Mouse (Mus musculus) midbrain, embryonic 16.5 days (tissue): Measurements from ENCODE around the gene 4930412O13Rik. TPM values are rescaled to one million over a fixed set of nuclear protein-coding genes. Genes with fewer than 3 reads are reported as not detected.
A peak's percentile ranks its signal among the peaks of the same experiment; 100 is the strongest.

ENCODE experiments used
- ATAC-seq: fragments of 200-750 bp; cut with Nextera tagmentation; 2 replicates; pipeline ENCODE4 v1.8.0; 2017; ENCODE audit warnings: moderate TSS enrichment
- H3K27ac ChIP-seq: fragments of 300-500 bp; sonication (generic); 2 replicates; pipeline ENCODE4 v1.5.1; 2014; ENCODE audit warnings: mild to moderate bottlenecking, low read length, mixed read lengths
- H3K27me3 ChIP-seq: fragments of 300-500 bp; sonication (generic); 2 replicates; pipeline ENCODE4 v1.6.1; 2014; ENCODE audit warnings: low read depth, low read length, mixed read lengths; ENCODE audit not compliant: control insufficient read depth, insufficient read depth
- H3K36me3 ChIP-seq: fragments of 300-500 bp; sonication (generic); 2 replicates; pipeline ENCODE4 v1.6.1; 2014; ENCODE audit warnings: mild to moderate bottlenecking, low read length, moderate library complexity, mixed read lengths; ENCODE audit not compliant: control insufficient read depth, insufficient read depth
- H3K4me1 ChIP-seq: fragments of 300-500 bp; sonication (generic); 2 replicates; pipeline ENCODE4 v1.6.1; 2014; ENCODE audit warnings: mild to moderate bottlenecking, low read length, mixed read lengths; ENCODE audit not compliant: control insufficient read depth, insufficient read depth
- H3K4me2 ChIP-seq: fragments of 300-500 bp; sonication (generic); 2 replicates; pipeline ENCODE4 v1.6.1; 2014; ENCODE audit warnings: mild to moderate bottlenecking, low read length, mixed read lengths
- H3K4me3 ChIP-seq: fragments of 300-500 bp; sonication (generic); 2 replicates; pipeline ENCODE4 v1.5.1; 2014; ENCODE audit warnings: low read depth, mild to moderate bottlenecking, low read length, moderate library complexity, mixed read lengths
- H3K9ac ChIP-seq: fragments of 300-500 bp; sonication (generic); 2 replicates; pipeline ENCODE4 v1.6.1; 2014; ENCODE audit warnings: low read depth, low read length, mixed read lengths
- H3K9me3 ChIP-seq: fragments of 300-500 bp; sonication (generic); replicated peaks from 2 replicates; pipeline ENCODE4 v1.6.1; 2014; ENCODE audit warnings: mild to moderate bottlenecking, low read length, mixed read lengths; ENCODE audit not compliant: control insufficient read depth, poor library complexity, severe bottlenecking
- WGBS: fragments of 180-500 bp; shearing (Covaris S2); extraction: QIAGEN DNeasy Blood & Tissue Kit; methylation state at CpG from one replicate; pipeline ENCODE4 v1.1.7; 2014; 5-methylcytosine and 5-hydroxymethylcytosine counted together
- polyA plus RNA-seq: library from polyadenylated mRNA; unstranded; fragments of >200 nt; fragmentation: Nextera tagmentation; extraction: Ambion mirVana; gene quantifications from 2 replicates; pipeline ENCODE4 v1.2.1, GENCODE M21; 2015

4930412O13Rik gene
- polyA plus RNA-seq, 1 experiment from 2014 or later, result 1.6 TPM

DNA sequence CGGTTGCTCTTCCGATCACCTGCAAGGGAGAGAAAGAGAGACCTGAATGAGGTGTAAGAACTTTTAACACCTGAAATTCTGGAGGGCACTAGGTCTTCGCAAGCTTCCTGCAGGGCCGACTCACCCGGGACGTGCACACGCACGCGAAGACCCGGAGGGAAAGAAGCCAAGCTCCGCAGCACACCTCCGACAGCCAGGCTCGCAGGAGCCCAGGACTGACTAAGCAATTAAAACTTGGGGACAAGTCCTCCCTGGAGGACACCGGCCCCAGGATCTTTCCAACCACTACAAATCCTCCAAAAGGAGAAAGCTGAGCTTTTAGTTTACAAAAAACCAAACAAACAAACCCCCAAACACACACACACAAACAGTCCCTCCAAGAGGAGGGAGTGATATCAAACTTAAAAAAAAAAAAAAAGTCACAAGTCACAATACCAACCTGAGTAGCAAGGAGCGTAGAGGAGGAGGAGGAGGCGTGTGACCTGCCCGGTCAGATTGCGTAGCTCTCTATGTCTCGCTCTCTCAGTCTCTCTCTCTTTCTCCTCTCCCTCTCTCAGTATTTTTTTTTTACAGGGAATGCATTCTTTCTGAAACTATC is 3.0 kb upstream of the 4930412O13Rik start:
- no peak for ATAC-seq
- peak overlapping the region; percentile 67 for H3K9ac ChIP-seq
- peaks cover 17% of the 10 kb centered on the region; the same call in 1 of the 2 replicates for H3K4me1 ChIP-seq
- peak overlapping the region; percentile 68 for H3K4me2 ChIP-seq
- WGBS, result under 1% methylated on average over 19 of the region's 19 CpGs
- H3K27me3 ChIP-seq, result peaks cover 18% of the 10 kb centered on the region
- H3K36me3 ChIP-seq, result no peaks in the 10 kb centered on the region
- H3K4me3 ChIP-seq, result peak overlapping the region; percentile 47
- H3K27ac ChIP-seq, result peak overlapping the region; percentile 81
- no peaks in the 10 kb centered on the region for H3K9me3 ChIP-seq

DNA sequence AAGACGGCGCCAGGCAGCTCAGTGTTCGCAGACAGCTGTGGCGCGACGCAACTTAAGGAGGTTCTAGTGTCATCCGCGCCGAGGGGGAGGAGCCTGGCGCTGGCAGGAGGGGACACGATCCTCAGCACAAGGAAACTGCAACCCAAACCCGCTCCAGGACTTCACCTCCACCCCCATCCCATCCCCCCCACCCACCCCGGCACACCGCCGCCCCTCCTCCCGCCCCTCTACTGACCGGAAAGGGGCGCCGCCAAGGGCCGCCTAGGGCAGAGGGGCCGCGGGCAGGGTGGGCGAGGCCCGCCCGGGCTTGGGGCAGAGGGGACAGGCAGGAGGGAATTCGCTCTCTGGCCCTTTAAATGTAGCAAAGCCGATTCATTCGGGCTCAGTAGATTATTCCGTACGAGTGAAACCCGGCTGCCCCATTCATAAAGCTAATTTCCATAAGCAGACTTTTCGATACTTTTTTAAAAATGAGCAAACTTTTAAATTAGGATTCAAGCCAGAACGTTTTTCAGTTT is 2.4 kb upstream of the 4930412O13Rik start:
- Histone ChIP-seq H3K4me3 (peak overlapping the region; percentile 47), H3K27ac (peak overlapping the region; percentile 81), H3K9me3 (no peaks in the 10 kb centered on the region), H3K9ac (peak overlapping the region; percentile 67), H3K36me3 (no peaks in the 10 kb centered on the region), H3K4me2 (peak overlapping the region; percentile 68), H3K27me3 (peaks cover 15% of the 10 kb centered on the region), H3K4me1 (peaks cover 17% of the 10 kb centered on the region; the same call in 1 of the 2 replicates)
- WGBS, result under 1% methylated on average over 31 of the region's 33 CpGs
- ATAC-seq, result peak; percentile 27; the same call in 1 of the 2 replicates

DNA sequence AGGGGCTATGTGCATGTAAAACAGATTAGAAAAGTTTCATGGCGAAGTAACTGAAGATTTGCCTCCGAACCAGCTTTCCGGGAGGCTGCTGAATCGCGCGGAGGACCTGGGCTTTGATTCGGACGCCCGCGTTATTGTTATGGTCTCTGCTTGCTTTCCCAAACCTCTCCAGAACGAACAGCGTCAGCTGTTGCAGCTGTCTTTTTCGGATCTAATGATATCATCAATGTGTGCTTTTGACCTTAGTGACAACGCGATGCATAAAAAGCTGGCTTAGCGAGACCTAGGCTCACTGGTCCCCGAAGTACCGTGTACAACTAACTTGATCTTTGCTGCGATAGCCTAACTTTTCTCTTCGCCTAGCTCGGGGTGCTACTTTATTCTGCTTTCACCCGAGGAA is 2.0 kb upstream of the 4930412O13Rik start:
- Histone ChIP-seq H3K27ac (peak overlapping the region; percentile 81), H3K4me3 (peak overlapping the region; percentile 47), H3K4me2 (peak overlapping the region; percentile 68), H3K36me3 (no peaks in the 10 kb centered on the region), H3K27me3 (peaks cover 13% of the 10 kb centered on the region), H3K4me1 (peaks cover 17% of the 10 kb centered on the region; the same call in 1 of the 2 replicates), H3K9me3 (no peaks in the 10 kb centered on the region), H3K9ac (0 out of 2 replicates have a peak overlapping the region, but pooled peaks have one; percentile 38)
- peak; percentile 2; the same call in 1 of the 2 replicates for ATAC-seq
- under 1% methylated on average over 22 of the region's 22 CpGs for WGBS

DNA sequence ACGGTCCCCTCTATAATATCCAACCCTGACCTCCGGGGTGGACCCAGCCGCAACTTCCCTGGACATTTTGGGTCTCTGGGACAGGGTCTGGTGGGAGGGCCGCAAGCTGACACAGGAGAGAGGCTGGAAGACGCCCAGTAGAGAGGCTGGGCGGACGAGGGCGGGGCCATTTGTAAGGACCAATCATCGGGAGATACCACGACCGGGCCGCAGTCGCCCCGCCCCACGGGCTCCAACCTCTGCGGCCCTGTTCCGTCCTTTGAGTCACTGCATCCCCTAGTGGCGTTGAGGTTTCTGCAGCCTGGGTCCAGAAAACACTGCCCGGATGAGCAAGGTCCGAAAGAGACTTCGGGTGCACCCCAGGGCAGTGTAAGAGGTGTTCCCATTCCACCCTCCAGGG is 1.6 kb upstream of the 4930412O13Rik start:
- ATAC-seq, result peak; percentile 90
- Histone ChIP-seq H3K36me3 (no peaks in the 10 kb centered on the region), H3K9ac (0 out of 2 replicates have a peak overlapping the region, but pooled peaks have one; percentile 38), H3K9me3 (no peaks in the 10 kb centered on the region), H3K27ac (peak overlapping the region; percentile 81), H3K4me1 (peaks cover 16% of the 10 kb centered on the region; the same call in 1 of the 2 replicates), H3K4me3 (peak overlapping the region; percentile 47), H3K4me2 (peak overlapping the region; percentile 68), H3K27me3 (peaks cover 13% of the 10 kb centered on the region)
- WGBS, result 0% methylated on average over 21 of the region's 21 CpGs

DNA sequence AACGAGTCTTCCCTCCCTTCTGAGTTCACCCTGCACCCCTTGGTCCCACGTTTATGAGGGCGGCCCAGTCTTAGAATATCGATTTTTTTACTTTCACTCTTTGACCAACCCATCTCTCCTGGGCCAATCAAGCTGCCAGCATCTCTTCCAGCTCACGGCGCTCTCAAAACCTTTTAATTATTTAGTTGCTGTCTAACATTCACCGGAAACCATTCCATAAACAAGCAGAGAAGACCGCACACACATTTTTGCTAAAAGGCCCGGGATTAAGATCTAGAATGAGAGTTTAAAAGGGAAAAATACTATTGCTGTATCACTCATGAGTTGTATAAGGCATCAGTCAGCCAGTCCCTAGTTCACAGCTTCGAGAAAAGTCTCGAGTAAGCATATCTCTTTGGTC is 781 bp upstream of the 4930412O13Rik start:
- no peaks in the 10 kb centered on the region for H3K36me3 ChIP-seq
- H3K9me3 ChIP-seq, result no peaks in the 10 kb centered on the region
- peak overlapping the region; percentile 85 for H3K27ac ChIP-seq
- peaks cover 12% of the 10 kb centered on the region for H3K27me3 ChIP-seq
- no peak overlapping the region for H3K9ac ChIP-seq
- ATAC-seq, result no peak
- H3K4me3 ChIP-seq, result peak overlapping the region; percentile 47
- 4% methylated on average over 11 of the region's 11 CpGs for WGBS
- peak overlapping the region; percentile 68 for H3K4me2 ChIP-seq
- H3K4me1 ChIP-seq, result peaks cover 13% of the 10 kb centered on the region; the same call in 1 of the 2 replicates

DNA sequence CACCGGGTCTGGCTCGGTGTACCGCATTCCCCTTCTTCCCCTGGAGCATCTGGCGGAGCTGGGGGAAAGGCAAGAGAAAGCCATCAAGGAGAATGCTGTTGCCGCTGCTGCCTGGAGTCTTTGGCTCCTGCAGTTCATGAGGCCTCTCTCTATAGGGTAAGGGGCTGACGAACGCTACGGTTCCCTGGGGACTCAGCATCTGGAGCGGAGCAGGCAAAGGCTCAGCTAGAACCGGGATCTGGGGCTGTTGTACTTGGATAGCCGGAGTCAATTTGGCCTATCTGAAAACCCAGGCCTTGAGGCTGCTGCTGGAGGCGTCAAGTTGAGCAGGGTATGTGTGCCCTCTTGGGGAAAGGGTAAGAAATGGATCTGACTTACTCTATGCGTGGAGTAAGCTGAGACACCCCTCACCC is 565 bp downstream of the 4930412O13Rik start:
- peak overlapping the region; percentile 61 for H3K9ac ChIP-seq
- peak; percentile 34 for ATAC-seq
- peak overlapping the region; percentile 85 for H3K27ac ChIP-seq
- peaks cover 13% of the 10 kb centered on the region; the same call in 1 of the 2 replicates for H3K4me1 ChIP-seq
- 1% methylated on average over 13 of the region's 13 CpGs for WGBS
- H3K4me2 ChIP-seq, result peak overlapping the region; percentile 68
- peaks cover 18% of the 10 kb centered on the region for H3K27me3 ChIP-seq
- H3K4me3 ChIP-seq, result peak overlapping the region; percentile 47
- no peaks in the 10 kb centered on the region for H3K36me3 ChIP-seq
- no peaks in the 10 kb centered on the region for H3K9me3 ChIP-seq

DNA sequence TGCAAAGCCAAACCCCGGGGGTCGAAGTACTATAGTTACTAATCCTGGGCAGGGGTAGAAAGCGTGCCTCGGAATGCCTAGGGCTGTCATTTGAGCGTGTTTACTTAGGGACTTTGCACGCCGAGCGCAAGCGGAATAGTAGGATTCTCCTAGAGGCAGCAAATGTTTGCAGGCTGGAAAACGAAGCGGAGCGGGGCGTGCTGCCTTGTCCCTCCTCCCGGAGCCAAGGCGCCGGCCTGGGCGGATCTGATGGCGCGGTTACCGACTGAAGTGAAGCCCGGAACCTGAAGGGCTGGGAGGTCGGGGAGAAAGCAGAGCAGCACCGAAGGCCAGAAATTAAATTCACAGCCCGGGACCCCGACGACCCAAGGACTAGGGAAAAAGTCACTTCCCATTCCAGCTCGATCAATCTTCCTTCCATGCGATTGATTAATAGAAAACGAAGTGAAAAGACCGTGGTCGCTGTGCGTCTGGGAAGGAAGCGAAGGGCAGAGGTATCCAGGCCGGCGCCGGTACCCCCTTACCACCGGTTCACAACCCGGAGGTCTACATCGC is 1.4 kb downstream of the 4930412O13Rik start:
- WGBS, result under 1% methylated on average over 39 of the region's 39 CpGs
- H3K4me3 ChIP-seq, result peak overlapping the region; percentile 47
- H3K27me3 ChIP-seq, result peaks cover 22% of the 10 kb centered on the region
- no peaks in the 10 kb centered on the region for H3K9me3 ChIP-seq
- peak overlapping the region; percentile 68 for H3K4me2 ChIP-seq
- H3K9ac ChIP-seq, result peak overlapping the region; percentile 61
- H3K27ac ChIP-seq, result peak overlapping the region; percentile 85
- peaks cover 9% of the 10 kb centered on the region; the same call in 1 of the 2 replicates for H3K4me1 ChIP-seq
- ATAC-seq, result no peak
- H3K36me3 ChIP-seq, result no peaks in the 10 kb centered on the region

DNA sequence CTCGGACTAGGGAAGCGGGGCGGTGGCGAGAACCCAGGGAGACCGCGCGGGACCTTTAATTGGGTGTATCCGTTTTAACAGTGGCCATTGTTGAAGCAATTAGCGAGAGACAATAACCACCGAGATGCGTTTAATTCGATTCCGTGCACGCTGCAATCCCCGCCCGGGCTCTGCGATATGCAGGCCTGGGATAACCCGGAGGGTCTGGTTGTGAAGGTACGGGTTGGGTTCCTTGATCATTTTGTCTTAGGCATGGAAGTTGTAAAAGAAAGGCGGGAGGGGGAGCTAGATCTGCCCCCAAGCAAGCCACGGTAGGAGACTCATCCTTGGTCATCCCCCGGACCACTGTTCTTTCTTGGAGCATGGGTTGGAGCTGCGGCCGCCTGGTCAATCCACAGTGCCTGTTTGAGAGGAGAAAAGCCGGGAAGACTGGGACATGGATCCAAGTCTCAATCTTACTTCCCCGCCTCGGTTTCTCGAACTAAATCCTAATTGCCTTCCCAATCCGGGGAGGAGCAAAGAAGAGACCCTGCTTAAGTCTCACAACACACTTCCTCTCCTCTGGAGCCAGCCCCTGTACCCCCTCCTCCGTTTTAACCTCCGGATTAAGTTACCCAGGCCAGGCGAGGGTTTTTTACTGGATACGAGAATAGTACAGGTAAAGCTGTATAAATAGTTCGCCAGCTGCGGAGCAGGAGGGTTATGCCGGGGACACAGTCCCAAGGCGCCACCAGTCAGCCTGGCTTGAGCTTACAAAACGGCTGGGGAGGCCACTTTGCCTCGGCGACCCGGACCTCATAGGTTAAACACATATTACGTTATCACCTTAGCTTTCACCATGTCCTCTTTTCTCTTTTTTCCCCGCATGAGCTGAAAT is 2.1 kb downstream of the 4930412O13Rik start:
- Histone ChIP-seq H3K4me3 (peak overlapping the region; percentile 47), H3K9ac (peak overlapping the region; percentile 61), H3K36me3 (no peaks in the 10 kb centered on the region), H3K27me3 (peaks cover 22% of the 10 kb centered on the region), H3K9me3 (no peaks in the 10 kb centered on the region), H3K27ac (peak overlapping the region; percentile 85), H3K4me1 (peaks cover 9% of the 10 kb centered on the region; the same call in 1 of the 2 replicates), H3K4me2 (peak overlapping the region; percentile 68)
- no peak for ATAC-seq
- WGBS, result 1% methylated on average over 43 of the region's 43 CpGs
